Mouse (Mus musculus): ENCODE measurements around the gene E2f4. TPM values are rescaled to one million over a fixed set of nuclear protein-coding genes. Genes with fewer than 3 reads are reported as not detected.

The E2f4 gene
- polyA plus RNA-seq, 1 experiment: 474 TPM

DNA sequence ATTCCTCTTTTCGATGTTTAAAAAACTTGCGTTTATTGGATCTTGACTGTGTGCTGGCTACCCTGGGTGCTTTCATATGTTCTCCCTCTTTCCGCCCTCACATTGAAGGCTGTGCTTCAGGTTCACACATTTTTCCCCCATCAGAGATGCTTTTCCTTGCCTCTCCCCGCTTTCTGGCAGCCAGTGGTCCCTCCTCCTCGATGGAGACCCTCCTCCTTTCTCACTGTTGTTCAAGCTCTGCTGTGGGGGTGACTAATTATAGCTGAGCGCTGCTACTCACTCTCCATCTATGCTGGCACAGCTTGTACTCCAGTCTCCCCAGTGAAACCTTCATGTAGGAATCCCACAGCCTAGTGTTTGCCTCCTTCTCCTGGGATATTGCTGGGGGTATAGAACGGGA is 52.7 kb downstream of the E2f4 start:
- TF ChIP-seq CTCF (IDR thresholded peaks at IDR 0.05; ENCODE audit: borderline replicate concordance, control insufficient read depth, extremely low read depth, insufficient read depth, low read length, poor library complexity) (no peak), POLR2A (IDR thresholded peaks at IDR 0.05; ENCODE audit: control insufficient read depth, extremely low read depth, insufficient read depth, low read length, poor library complexity) (no peak)
- Histone ChIP-seq H3K36me3 (ENCODE audit: control insufficient read depth, insufficient read depth, low read length) (no peaks in the 10 kb centered on the region), H3K4me1 (replicated peaks; ENCODE audit: control insufficient read depth, insufficient read depth, low read length) (peaks cover 29% of the 10 kb centered on the region), H3K27me3 (ENCODE audit: control insufficient read depth, insufficient read depth, low read length) (no peaks in the 10 kb centered on the region; the same call in 1 of the 2 replicates), H3K27ac (ENCODE audit: control insufficient read depth, insufficient read depth, low read length) (no peak overlapping the region), H3K4me3 (ENCODE audit: control insufficient read depth, insufficient read depth, low read length) (no peak overlapping the region)
- 85% methylated on average over 7 of the region's 7 CpGs for WGBS
- no peak for DNase-seq

DNA sequence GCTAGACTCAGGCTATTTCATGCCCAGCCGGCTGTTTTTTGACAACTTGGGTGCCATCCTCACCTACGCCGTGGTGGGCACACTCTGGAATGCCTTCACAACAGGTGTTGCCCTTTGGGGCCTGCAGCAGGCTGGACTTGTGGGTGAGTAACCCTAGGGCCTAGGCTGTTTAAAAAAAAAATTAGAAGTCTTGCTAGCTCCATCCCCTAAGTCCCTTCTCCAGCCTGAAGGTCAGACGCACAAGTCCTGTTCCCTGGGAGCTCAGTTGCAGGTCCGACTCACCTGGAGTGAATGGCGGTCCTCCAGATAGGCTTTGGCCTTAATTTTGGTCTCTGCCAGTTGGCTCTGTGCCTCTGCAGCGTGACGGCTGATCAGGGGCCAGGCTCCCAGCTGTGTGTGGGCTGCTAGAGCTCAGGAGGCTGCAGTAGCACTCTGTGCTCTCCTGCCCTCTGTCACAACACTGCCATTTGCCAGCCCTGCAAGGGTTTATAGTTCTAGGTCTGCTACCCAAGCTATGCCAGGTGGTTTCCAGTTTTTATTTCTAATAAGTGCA is 56.2 kb downstream of the E2f4 start:
- DNase-seq: no peak
- Histone ChIP-seq H3K4me3 (ENCODE audit: control insufficient read depth, insufficient read depth, low read length) (no peak overlapping the region), H3K27me3 (ENCODE audit: control insufficient read depth, insufficient read depth, low read length) (no peaks in the 10 kb centered on the region; the same call in 1 of the 2 replicates), H3K27ac (ENCODE audit: control insufficient read depth, insufficient read depth, low read length) (no peak overlapping the region), H3K4me1 (replicated peaks; ENCODE audit: control insufficient read depth, insufficient read depth, low read length) (peaks cover 20% of the 10 kb centered on the region), H3K36me3 (ENCODE audit: control insufficient read depth, insufficient read depth, low read length) (no peaks in the 10 kb centered on the region)
- TF ChIP-seq CTCF (IDR thresholded peaks at IDR 0.05; ENCODE audit: borderline replicate concordance, control insufficient read depth, extremely low read depth, insufficient read depth, low read length, poor library complexity) (no peak), POLR2A (IDR thresholded peaks at IDR 0.05; ENCODE audit: control insufficient read depth, extremely low read depth, insufficient read depth, low read length, poor library complexity) (no peak)
- WGBS: 94% methylated on average over 8 of the region's 8 CpGs

DNA sequence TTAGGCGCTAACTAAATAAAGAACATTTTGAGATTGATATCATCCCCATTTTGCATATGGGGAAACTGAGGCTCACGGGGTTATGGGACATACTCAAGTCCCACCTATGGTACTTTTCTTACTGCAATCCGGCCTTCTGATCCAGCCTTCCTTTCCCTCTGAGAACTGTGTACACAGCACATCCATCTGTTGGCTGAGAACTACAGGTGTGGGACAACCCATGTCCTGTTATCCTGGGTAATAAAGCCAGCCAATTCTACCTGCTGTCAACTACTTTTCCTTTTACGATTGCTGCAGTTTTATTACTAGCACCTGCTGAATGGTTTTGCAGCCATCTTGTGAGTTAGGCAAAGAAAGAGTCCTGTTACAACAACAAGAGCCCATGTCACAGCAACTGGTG is 57.1 kb downstream of the E2f4 start:
- no peak overlapping the region for H3K4me3 ChIP-seq (ENCODE audit: control insufficient read depth, insufficient read depth, low read length)
- WGBS: over 99% methylated on average over 4 of the region's 4 CpGs
- peak overlapping the region; percentile 5; the same call in 1 of the 2 replicates for H3K27ac ChIP-seq (ENCODE audit: control insufficient read depth, insufficient read depth, low read length)
- no peaks in the 10 kb centered on the region for H3K27me3 ChIP-seq (ENCODE audit: control insufficient read depth, insufficient read depth, low read length)
- DNase-seq: no peak
- H3K4me1 ChIP-seq (replicated peaks; ENCODE audit: control insufficient read depth, insufficient read depth, low read length): peaks cover 12% of the 10 kb centered on the region
- TF ChIP-seq CTCF (IDR thresholded peaks at IDR 0.05; ENCODE audit: borderline replicate concordance, control insufficient read depth, extremely low read depth, insufficient read depth, low read length, poor library complexity) (no peak), POLR2A (IDR thresholded peaks at IDR 0.05; ENCODE audit: control insufficient read depth, extremely low read depth, insufficient read depth, low read length, poor library complexity) (no peak)
- H3K36me3 ChIP-seq (ENCODE audit: control insufficient read depth, insufficient read depth, low read length): no peaks in the 10 kb centered on the region

Other genes starting within 250 kb of the E2f4 start
- 0.13 and 1.2 TPM in 2 replicates for gene Ces3a, start 249.1 kb upstream of the E2f4 start, polyA plus RNA-seq (2012; rRNA removed)
- 0.07 and 0.51 TPM in 2 replicates for gene Ces3b, start 213.9 kb upstream of the E2f4 start, polyA plus RNA-seq (2012; rRNA removed)
- 0.05 TPM in 1 of 2 replicates, not detected in the other for gene Ces4a, start 165.9 kb upstream of the E2f4 start, polyA plus RNA-seq (2012; rRNA removed)
- gene Cbfb, start 127.0 kb upstream of the E2f4 start, polyA plus RNA-seq (2012; rRNA removed): 26.7 and 34.4 TPM in 2 replicates
- 24.6 and 26.4 TPM in 2 replicates for gene D230025D16Rik, start 72.5 kb upstream of the E2f4 start, polyA plus RNA-seq (2012; rRNA removed)
- gene B3gnt9, start 42.5 kb upstream of the E2f4 start, polyA plus RNA-seq (2012; rRNA removed): 11.6 and 13.1 TPM in 2 replicates
- gene Tradd, start 33.1 kb upstream of the E2f4 start, polyA plus RNA-seq (2012; rRNA removed): 40.1 and 40.4 TPM in 2 replicates
- gene Fbxl8, start 33.0 kb upstream of the E2f4 start, polyA plus RNA-seq (2012; rRNA removed): 27.8 and 30.4 TPM in 2 replicates
- 2.9 and 3.3 TPM in 2 replicates for gene Hsf4, start 27.9 kb upstream of the E2f4 start, polyA plus RNA-seq (2012; rRNA removed)
- gene Nol3, start 21.5 kb upstream of the E2f4 start, polyA plus RNA-seq (2012; rRNA removed): 3.5 and 4.0 TPM in 2 replicates
- 13.6 and 14.3 TPM in 2 replicates for gene 4931428F04Rik, start 7.8 kb upstream of the E2f4 start, polyA plus RNA-seq (2012; rRNA removed)
- gene Exoc3l, start 1.6 kb upstream of the E2f4 start, polyA plus RNA-seq (2012; rRNA removed): 10.6 and 12.7 TPM in 2 replicates
- 28.9 and 39.1 TPM in 2 replicates for gene Elmo3, start 7.9 kb downstream of the E2f4 start, polyA plus RNA-seq (2012; rRNA removed)
- gene Lrrc29, start 28.6 kb downstream of the E2f4 start, polyA plus RNA-seq (2012; rRNA removed): 13.1 and 15.1 TPM in 2 replicates
- 137 and 194 TPM in 2 replicates for gene Tmem208, start 28.7 kb downstream of the E2f4 start, polyA plus RNA-seq (2012; rRNA removed)
- gene Fhod1, start 50.3 kb downstream of the E2f4 start, polyA plus RNA-seq (2012; rRNA removed): 33.6 and 36.2 TPM in 2 replicates
- 12.7 and 14.7 TPM in 2 replicates for gene Slc9a5, start 51.2 kb downstream of the E2f4 start, polyA plus RNA-seq (2012; rRNA removed)
- 1.3 and 1.5 TPM in 2 replicates for gene Plekhg4, start 75.6 kb downstream of the E2f4 start, polyA plus RNA-seq (2012; rRNA removed)
- 0.07 TPM in 1 of 2 replicates, not detected in the other for gene Kctd19, start 115.8 kb downstream of the E2f4 start, polyA plus RNA-seq (2012; rRNA removed)
- gene Lrrc36, start 115.9 kb downstream of the E2f4 start, polyA plus RNA-seq (2012; rRNA removed): 0.24 and 0.34 TPM in 2 replicates
- gene Tppp3, start 173.9 kb downstream of the E2f4 start, polyA plus RNA-seq (2012; rRNA removed): 14.6 and 27.8 TPM in 2 replicates
- gene Zdhhc1, start 199.2 kb downstream of the E2f4 start, polyA plus RNA-seq (2012; rRNA removed): 22.3 and 23.5 TPM in 2 replicates
- 0.46 and 0.90 TPM in 2 replicates for gene Hsd11b2, start 221.1 kb downstream of the E2f4 start, polyA plus RNA-seq (2012; rRNA removed)

Measured in thymus, adult 2 months (tissue).